Mouse (Mus musculus): ENCODE data around the gene Samsn1. TPM values are rescaled to one million over a fixed set of nuclear protein-coding genes. Genes with fewer than 3 reads are reported as not detected.

The Samsn1 gene
- polyA plus RNA-seq, 1 experiment from 2014 or later, result 4.5 TPM

- Histone ChIP-seq H3K27ac (replicated peaks; ENCODE audit: low read depth, low read length) (no peak overlapping the region), H3K4me1 (ENCODE audit: control insufficient read depth, insufficient read depth, low read length) (no peaks in the 10 kb centered on the region), H3K27me3 (replicated peaks; ENCODE audit: control insufficient read depth, insufficient read depth, low read length) (no peaks in the 10 kb centered on the region), H3K4me3 (ENCODE audit: low read depth, low read length) (no peak overlapping the region), H3K9me3 (ENCODE audit: control insufficient read depth, low read length) (no peaks in the 10 kb centered on the region), H3K9ac (ENCODE audit: low read depth, low read length) (no peak overlapping the region), H3K4me2 (ENCODE audit: low read depth, low read length) (no peak overlapping the region), H3K36me3 (ENCODE audit: control insufficient read depth, insufficient read depth, low read length) (no peaks in the 10 kb centered on the region)
- no peak for ATAC-seq (ENCODE audit: low read depth)
- no peak for DNase-seq (ENCODE audit: low spot score)
- WGBS, result 60% methylated on average over 6 of the region's 6 CpGs
These were observed 198.9 kb downstream of the Samsn1 start for GRCm38 (mm10) chr16:75823226-75823625.

DNA sequence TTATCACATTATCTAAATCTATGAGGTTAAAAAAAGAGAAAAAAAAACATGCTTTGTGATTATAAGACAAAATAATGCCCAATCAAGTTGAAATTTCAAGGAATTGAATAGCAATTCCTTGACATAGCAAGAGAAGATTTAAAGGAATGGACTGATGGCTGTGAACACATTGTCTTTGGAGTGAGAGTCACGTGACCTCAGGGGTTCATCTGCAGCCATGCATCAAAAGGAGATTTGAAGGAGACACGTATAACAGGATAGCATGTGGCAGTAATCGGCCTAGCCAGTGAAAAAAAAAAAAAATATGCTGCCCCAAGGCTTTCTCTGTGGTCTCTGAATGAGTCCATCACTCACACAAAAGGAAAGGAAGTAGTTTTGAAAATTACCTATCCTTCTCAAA, 201.1 kb downstream of the Samsn1 start:
- H3K4me3 ChIP-seq (ENCODE audit: low read depth, low read length), result no peak overlapping the region
- no peak for DNase-seq (ENCODE audit: low spot score)
- H3K27me3 ChIP-seq (replicated peaks; ENCODE audit: control insufficient read depth, insufficient read depth, low read length), result no peaks in the 10 kb centered on the region
- no peaks in the 10 kb centered on the region for H3K4me1 ChIP-seq (ENCODE audit: control insufficient read depth, insufficient read depth, low read length)
- H3K27ac ChIP-seq (replicated peaks; ENCODE audit: low read depth, low read length), result no peak overlapping the region
- no peak for ATAC-seq (ENCODE audit: low read depth)
- 43% methylated on average over 3 of the region's 3 CpGs for WGBS
- no peak overlapping the region for H3K4me2 ChIP-seq (ENCODE audit: low read depth, low read length)
- H3K9ac ChIP-seq (ENCODE audit: low read depth, low read length), result no peak overlapping the region
- H3K36me3 ChIP-seq (ENCODE audit: control insufficient read depth, insufficient read depth, low read length), result no peaks in the 10 kb centered on the region
- no peaks in the 10 kb centered on the region for H3K9me3 ChIP-seq (ENCODE audit: control insufficient read depth, low read length)

All from embryonic facial prominence, embryonic 14.5 days (tissue).